Mouse (Mus musculus): Measurements from ENCODE around the gene Gm6657. TPM values are rescaled to one million over a fixed set of nuclear protein-coding genes. Genes with fewer than 3 reads are reported as not detected.

Gm6657 gene
- not detected in 2 replicates for polyA plus RNA-seq (2015; fragmentation: Nextera tagmentation; extraction: Ambion mirVana)

DNA sequence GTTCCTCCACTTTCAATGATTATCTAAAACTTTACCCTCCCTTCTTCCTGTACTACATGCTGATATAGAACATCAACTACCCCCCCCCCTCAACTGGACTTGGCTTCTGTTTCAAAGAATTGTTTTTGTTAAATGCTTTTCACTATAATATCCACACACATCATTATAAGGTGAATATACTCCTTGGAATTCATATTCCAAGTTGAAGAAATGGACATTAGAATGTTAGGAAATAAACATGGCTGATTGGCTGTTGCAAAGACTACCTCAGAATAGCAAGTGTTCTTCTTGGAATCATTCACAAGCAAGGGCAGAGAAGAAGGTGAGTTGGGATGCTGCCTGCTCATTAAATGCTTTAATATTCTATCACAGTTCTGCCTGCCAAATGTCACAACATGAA is at the start of gene Gm6657:
Gm6657 (plus strand) TSS at position 301 of the 400 bp plus-strand sequence.
- no peak for ATAC-seq (ENCODE audit: low FRiP score, low read depth)

DNA sequence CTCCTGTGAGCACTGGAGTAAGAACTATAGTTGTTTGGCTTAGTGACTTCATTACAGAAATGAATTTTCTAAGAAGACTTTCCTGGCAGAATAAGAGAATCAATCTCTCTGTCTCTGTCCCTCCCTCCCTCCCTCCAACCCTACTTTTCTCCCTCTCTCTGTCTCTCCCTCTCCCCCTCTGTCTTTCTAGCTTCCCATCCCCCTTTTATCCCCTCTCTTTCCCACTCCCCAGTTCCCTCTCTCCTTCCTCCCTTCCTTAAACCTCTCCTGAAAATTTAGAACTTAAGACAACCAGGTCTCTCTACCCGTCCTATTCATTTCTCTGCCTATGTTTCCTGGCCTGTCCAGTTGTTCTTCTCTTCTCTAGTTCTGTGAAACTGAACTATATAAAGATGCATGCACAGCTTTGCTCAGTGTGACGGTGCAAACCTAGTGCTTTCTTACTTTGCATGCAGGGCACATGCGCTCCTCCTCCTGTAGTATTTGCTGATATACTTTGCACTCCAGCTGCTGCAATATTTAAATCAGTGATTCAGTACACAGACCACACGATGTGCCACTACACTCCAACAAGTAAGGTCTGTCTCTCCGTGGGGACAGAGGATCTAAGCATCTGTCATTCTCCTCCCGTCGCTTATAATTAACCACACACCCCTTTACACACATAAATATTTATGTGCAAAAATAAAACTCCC is 40.6 kb upstream of the Gm6657 start:
- Histone ChIP-seq H3K27ac (replicated peaks) (no peak overlapping the region), H3K4me3 (no peak overlapping the region), H3K9me3 (no peaks in the 10 kb centered on the region), H3K36me3 (no peaks in the 10 kb centered on the region), H3K4me1 (replicated peaks) (peaks cover 12% of the 10 kb centered on the region), H3K27me3 (no peaks in the 10 kb centered on the region), H3K9ac (no peak overlapping the region), H3K4me2 (0 out of 2 replicates have a peak overlapping the region, but pooled peaks have one; percentile 26)
- peak; percentile 88 for ATAC-seq (ENCODE audit: low FRiP score, low read depth)
- WGBS: 19% methylated on average over 7 of the region's 7 CpGs

More for the DNA sequence above, at the start of gene Gm6657:
- Histone ChIP-seq H3K36me3 (no peaks in the 10 kb centered on the region), H3K9me3 (no peaks in the 10 kb centered on the region), H3K27ac (replicated peaks) (no peak within 1 kb of the TSS), H3K4me1 (replicated peaks) (no peaks in the 10 kb centered on the region), H3K4me3 (no peak within 1 kb of the TSS), H3K9ac (no peak within 1 kb of the TSS), H3K27me3 (no peaks in the 10 kb centered on the region), H3K4me2 (no peak within 1 kb of the TSS)

DNA sequence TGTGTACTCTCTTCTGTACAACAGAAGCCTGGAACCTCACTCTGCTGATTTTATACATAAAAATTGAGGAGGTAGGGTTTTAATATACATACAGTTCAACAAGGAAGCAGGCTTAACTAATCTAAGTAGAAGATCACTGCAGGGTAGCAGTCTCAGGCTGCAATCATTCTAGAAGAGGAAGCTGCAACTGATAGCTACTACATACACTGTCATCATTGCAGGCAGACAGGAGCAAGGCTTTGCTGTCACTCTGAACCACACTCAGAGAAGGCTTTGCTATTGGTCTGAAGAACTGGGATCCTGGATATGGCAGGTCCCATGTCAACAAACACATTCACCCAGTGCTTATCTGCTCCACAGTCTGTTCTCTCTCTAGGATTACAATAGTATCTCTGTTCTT is 23.9 kb upstream of the Gm6657 start:
- H3K4me2 ChIP-seq: no peak overlapping the region
- no peaks in the 10 kb centered on the region for H3K27me3 ChIP-seq
- no peak for ATAC-seq (ENCODE audit: low FRiP score, low read depth)
- no peaks in the 10 kb centered on the region for H3K4me1 ChIP-seq (replicated peaks)
- no peak overlapping the region for H3K27ac ChIP-seq (replicated peaks)
- no peaks in the 10 kb centered on the region for H3K36me3 ChIP-seq
- no peaks in the 10 kb centered on the region for H3K9me3 ChIP-seq
- no peak overlapping the region for H3K9ac ChIP-seq
- H3K4me3 ChIP-seq: no peak overlapping the region

DNA sequence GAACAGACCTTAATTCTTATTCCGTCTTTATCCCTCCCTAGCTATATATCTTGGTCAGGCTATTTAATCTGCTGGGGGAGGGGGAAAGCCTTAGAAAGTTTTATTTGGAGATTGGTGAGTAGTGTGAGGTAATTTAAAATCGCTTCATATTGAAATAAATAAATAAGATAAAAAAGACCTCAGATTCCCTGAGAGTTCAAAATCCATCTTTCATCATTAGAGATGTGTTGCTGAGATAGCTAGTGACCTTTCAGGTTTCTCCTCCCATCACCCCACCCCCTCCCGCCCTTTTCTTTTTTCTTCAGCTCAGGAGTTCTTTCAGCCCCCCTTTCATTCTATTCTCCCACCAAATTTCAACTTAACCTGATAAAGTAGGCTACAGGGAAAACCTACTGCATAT is 20.1 kb upstream of the Gm6657 start:
- H3K4me1 ChIP-seq (replicated peaks): 0 out of 2 replicates have a peak, but pooled peaks cover 3% of the 10 kb centered on the region
- 79% methylated on average over 3 of the region's 3 CpGs for WGBS
- no peaks in the 10 kb centered on the region for H3K27me3 ChIP-seq
- no peak overlapping the region for H3K4me2 ChIP-seq
- H3K4me3 ChIP-seq: no peak overlapping the region
- no peak overlapping the region for H3K27ac ChIP-seq (replicated peaks)
- no peaks in the 10 kb centered on the region for H3K9me3 ChIP-seq
- H3K36me3 ChIP-seq: no peaks in the 10 kb centered on the region
- ATAC-seq (ENCODE audit: low FRiP score, low read depth): no peak
- no peak overlapping the region for H3K9ac ChIP-seq

DNA sequence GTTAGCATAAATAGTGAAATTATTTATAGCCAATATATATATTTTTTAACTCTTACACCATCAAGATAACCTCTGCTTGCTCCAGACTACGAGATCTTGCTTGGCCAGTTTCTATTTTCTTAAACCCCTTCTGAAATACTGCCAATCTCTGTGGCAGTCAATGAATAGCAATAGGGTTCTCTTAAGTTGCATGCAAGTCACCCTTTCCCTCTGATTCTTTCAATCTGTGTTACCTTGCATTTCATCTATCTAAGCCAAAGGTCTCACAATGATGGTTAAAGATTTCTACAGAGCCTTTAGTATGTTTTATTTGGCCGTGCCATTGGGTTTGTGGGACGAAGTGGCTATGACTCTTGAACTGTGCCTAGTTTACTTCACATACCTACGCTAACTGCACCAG is 19.4 kb upstream of the Gm6657 start:
- no peaks in the 10 kb centered on the region for H3K27me3 ChIP-seq
- no peak overlapping the region for H3K9ac ChIP-seq
- 90% methylated on average over 4 of the region's 4 CpGs for WGBS
- no peaks in the 10 kb centered on the region for H3K36me3 ChIP-seq
- H3K4me2 ChIP-seq: no peak overlapping the region
- ATAC-seq (ENCODE audit: low FRiP score, low read depth): no peak
- 0 out of 2 replicates have a peak, but pooled peaks cover 3% of the 10 kb centered on the region for H3K4me1 ChIP-seq (replicated peaks)
- H3K9me3 ChIP-seq: no peaks in the 10 kb centered on the region
- no peak overlapping the region for H3K4me3 ChIP-seq
- no peak overlapping the region for H3K27ac ChIP-seq (replicated peaks)

DNA sequence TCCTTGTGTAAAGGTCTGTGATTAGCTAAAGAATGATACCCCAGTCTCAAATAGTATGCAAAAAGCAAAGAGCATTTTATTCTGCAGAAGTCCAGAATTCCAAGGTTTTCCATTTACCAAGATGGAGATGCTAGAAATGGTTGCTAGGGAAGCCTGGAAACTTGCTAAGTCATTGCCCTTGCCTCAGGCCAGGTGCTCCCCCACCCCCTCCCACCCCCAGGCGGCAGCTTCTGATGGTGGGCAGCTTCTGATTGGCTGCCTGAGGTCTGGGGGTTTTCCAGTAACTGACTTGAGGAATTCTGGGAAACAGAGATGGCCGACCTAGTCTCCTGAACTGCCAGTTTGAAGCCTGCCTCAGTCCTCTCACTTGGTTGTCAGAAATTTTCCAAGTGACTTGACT is 12.6 kb upstream of the Gm6657 start:
- Histone ChIP-seq H3K9ac (no peak overlapping the region), H3K4me3 (no peak overlapping the region), H3K4me2 (no peak overlapping the region), H3K36me3 (no peaks in the 10 kb centered on the region), H3K4me1 (replicated peaks) (0 out of 2 replicates have a peak, but pooled peaks cover 3% of the 10 kb centered on the region), H3K27ac (replicated peaks) (no peak overlapping the region), H3K9me3 (no peaks in the 10 kb centered on the region), H3K27me3 (no peaks in the 10 kb centered on the region)
- WGBS: 71% methylated on average over 2 of the region's 2 CpGs
- ATAC-seq (ENCODE audit: low FRiP score, low read depth): no peak

DNA sequence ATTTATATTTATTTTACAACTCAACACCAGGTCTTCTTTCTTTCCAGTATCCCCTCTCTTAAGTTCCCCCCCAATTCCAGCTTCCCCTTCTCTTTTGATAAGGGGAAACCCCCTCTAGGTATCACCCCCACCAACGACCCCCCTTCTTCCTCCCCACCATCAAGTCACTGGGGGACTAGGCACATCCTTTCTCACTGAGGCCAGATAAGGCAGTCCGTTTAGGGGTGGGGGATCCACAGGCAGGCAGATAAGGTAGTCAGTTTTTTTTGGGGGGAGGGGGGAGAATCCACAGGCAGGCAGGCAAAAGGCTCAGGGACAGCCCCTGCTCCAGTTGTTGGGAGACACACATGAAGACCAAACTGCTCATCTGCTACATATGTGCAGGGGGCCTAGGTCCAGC is 1.3 kb downstream of the Gm6657 start:
- ATAC-seq (ENCODE audit: low FRiP score, low read depth): no peak
- Histone ChIP-seq H3K4me1 (replicated peaks) (no peaks in the 10 kb centered on the region), H3K4me2 (no peak overlapping the region), H3K27me3 (no peaks in the 10 kb centered on the region), H3K9ac (no peak overlapping the region), H3K36me3 (no peaks in the 10 kb centered on the region), H3K4me3 (no peak overlapping the region), H3K27ac (replicated peaks) (no peak overlapping the region), H3K9me3 (no peaks in the 10 kb centered on the region)
- WGBS: 72% methylated on average over 2 of the region's 2 CpGs

DNA sequence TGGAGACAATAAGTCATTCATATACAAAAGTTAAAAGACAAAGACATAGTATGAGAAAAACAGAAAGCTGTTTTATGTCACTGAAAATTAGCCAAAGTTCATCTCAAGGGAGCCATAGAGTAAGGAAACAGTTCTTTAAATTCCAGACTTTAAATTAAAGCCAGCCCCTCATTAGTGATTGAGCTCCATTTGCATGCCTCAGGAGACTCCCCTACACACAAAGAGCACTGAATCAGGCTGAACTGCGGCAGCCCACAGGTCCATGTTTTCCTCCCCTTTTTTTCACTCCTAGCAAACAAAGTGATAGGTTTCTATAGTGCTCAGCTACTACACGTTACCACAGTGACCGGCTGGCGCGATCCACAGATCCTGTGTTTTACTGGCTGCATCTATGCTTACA is 9.6 kb downstream of the Gm6657 start:
- H3K36me3 ChIP-seq: no peaks in the 10 kb centered on the region
- peaks cover 8% of the 10 kb centered on the region for H3K4me1 ChIP-seq (replicated peaks)
- WGBS: 47% methylated on average over 5 of the region's 5 CpGs
- ATAC-seq (ENCODE audit: low FRiP score, low read depth): no peak
- H3K4me3 ChIP-seq: no peak overlapping the region
- no peak overlapping the region; the same call in 1 of the 2 replicates for H3K27ac ChIP-seq (replicated peaks)
- H3K9me3 ChIP-seq: no peaks in the 10 kb centered on the region
- H3K4me2 ChIP-seq: no peak overlapping the region
- no peak overlapping the region for H3K9ac ChIP-seq
- H3K27me3 ChIP-seq: no peaks in the 10 kb centered on the region

DNA sequence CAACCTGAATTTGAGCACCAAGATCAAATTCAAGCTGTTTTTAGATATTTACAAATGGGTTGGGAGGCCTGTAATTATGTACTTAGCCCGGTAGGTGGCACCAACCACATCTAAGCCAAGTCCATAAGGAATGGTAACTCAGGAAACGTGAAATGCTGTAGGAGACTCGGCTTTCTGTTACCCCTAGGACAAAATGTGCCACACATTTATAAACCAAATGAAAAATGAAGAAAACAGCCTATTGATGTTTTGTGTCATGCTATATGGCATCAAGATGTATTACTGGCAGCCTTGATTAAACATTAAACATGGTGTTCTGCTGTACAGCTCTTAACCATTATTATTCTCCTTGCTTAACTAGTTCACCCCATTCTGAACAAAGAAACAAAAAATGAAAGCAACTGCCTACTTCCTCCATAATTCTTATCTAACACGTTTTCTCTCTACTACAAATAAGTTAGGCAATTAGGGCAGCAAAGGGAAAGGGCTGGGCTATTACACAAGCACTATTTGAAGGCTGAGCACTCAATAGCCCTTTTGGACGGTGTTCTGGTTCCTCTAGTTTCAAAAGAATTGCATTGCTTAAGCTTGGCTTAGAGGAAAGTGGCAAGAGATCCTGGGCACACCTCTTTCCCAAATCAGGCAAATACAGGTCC is 12.0 kb downstream of the Gm6657 start:
- Histone ChIP-seq H3K9ac (no peak overlapping the region), H3K4me1 (replicated peaks) (peaks cover 8% of the 10 kb centered on the region), H3K27ac (replicated peaks) (no peak overlapping the region), H3K36me3 (no peaks in the 10 kb centered on the region), H3K9me3 (no peaks in the 10 kb centered on the region), H3K4me3 (no peak overlapping the region), H3K4me2 (peak overlapping the region; percentile 38), H3K27me3 (no peaks in the 10 kb centered on the region)
- 11% methylated on average over 5 of the region's 5 CpGs for WGBS
- ATAC-seq (ENCODE audit: low FRiP score, low read depth): no peak

DNA sequence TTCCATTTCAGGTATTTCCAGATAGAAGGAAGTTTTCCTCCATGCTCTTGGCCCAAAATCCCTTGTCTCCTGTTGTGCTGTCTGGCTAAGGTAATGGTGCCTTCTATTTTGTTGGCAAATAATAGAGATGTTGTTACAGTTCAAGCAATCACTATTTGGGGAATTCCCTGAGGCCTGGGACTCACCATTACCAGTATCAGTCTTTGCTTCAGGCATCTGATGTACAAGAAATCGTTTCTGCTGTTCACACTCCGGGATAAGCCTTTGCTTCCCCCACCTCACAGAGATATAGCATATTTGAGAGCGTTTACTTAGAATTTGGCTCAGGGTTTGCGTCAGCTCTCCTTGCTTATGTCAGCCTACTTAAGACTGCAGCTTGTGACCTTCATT is 12.5 kb downstream of the Gm6657 start:
- Histone ChIP-seq H3K4me1 (replicated peaks) (peaks cover 8% of the 10 kb centered on the region), H3K9ac (no peak overlapping the region), H3K9me3 (no peaks in the 10 kb centered on the region), H3K27me3 (no peaks in the 10 kb centered on the region), H3K4me2 (no peak overlapping the region), H3K36me3 (no peaks in the 10 kb centered on the region), H3K27ac (replicated peaks) (no peak overlapping the region), H3K4me3 (no peak overlapping the region)
- ATAC-seq (ENCODE audit: low FRiP score, low read depth): no peak
- 86% methylated on average over 4 of the region's 4 CpGs for WGBS

DNA sequence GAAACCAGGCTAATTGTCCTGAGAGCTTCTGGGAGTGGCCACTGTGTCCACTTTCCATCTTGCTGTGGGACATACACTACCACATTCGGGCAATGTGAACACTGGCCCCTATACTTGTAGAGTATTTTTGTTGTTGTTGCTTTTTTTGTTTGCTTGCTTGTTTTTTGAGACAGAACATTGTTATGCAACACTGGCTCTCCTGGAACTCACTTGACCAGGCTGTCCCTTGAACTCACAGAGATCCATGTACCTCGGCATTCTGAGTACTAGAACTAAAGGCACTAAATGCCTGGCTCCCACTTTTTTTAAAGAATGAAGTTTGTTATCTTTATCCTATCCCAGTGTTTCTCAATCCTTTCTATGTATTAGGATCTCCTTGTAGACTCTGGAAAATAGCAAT is 15.8 kb downstream of the Gm6657 start:
- Histone ChIP-seq H3K9me3 (no peaks in the 10 kb centered on the region), H3K27me3 (no peaks in the 10 kb centered on the region), H3K4me3 (no peak overlapping the region), H3K9ac (no peak overlapping the region), H3K27ac (replicated peaks) (no peak overlapping the region), H3K4me2 (no peak overlapping the region), H3K36me3 (no peaks in the 10 kb centered on the region), H3K4me1 (replicated peaks) (peaks cover 8% of the 10 kb centered on the region)
- WGBS: 91% methylated on average over 2 of the region's 2 CpGs
- no peak for ATAC-seq (ENCODE audit: low FRiP score, low read depth)

DNA sequence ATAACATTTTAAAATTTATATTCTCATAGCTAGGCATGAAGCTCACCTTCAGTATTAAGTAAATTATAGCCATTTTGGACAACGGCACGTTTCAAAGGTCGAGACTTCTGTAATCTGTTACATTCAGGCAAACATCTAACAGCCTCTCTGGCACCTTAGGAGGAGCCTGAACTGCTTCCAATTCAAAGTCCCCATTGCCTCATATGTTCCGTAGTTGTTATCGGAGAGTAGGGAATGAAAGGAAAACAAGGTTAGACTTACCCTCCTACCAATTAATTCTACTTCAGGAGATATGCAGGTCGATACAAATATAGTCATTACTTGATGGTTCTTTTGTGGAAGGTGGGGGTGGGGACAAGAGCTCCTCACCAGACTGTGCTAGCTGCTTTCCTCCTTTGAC is 21.4 kb downstream of the Gm6657 start:
- Histone ChIP-seq H3K36me3 (no peaks in the 10 kb centered on the region), H3K27me3 (no peaks in the 10 kb centered on the region), H3K4me3 (no peak overlapping the region), H3K9ac (no peak overlapping the region), H3K9me3 (no peaks in the 10 kb centered on the region), H3K27ac (replicated peaks) (no peak overlapping the region), H3K4me2 (no peak overlapping the region), H3K4me1 (replicated peaks) (no peaks in the 10 kb centered on the region)
- ATAC-seq (ENCODE audit: low FRiP score, low read depth): no peak
- 85% methylated on average over 6 of the region's 6 CpGs for WGBS

Data from hindbrain, embryonic 15.5 days (tissue).